Mouse (Mus musculus) C2C12 (cell line): Measurements from ENCODE around the gene Rgs11. TPM values are rescaled to one million over a fixed set of nuclear protein-coding genes. Genes with fewer than 3 reads are reported as not detected.

Source experiments
- H3K27me3 ChIP-seq: one replicate; pipeline ENCODE4 v1.6.1; 2011; ENCODE audit not compliant: control insufficient read depth, insufficient read depth, insufficient read length
- H3K36me3 ChIP-seq: one replicate; pipeline ENCODE4 v1.6.1; 2011; ENCODE audit not compliant: control insufficient read depth, insufficient read depth
- H3K4me3 ChIP-seq: one replicate; pipeline ENCODE4 v1.5.1; 2011; ENCODE audit warnings: mild to moderate bottlenecking, control low read depth; ENCODE audit not compliant: poor library complexity, insufficient read depth, severe bottlenecking
- H3K79me2 ChIP-seq: one replicate; pipeline ENCODE4 v1.6.1; 2011; ENCODE audit not compliant: control insufficient read depth, insufficient read depth
- H3K79me3 ChIP-seq: one replicate; pipeline ENCODE4 v1.6.1; 2011; ENCODE audit warnings: low read depth, control low read depth
- H3ac ChIP-seq: one replicate; pipeline ENCODE3; 2011; ENCODE audit warnings: low read depth; ENCODE audit not compliant: control insufficient read depth, insufficient read length
- CEBPB ChIP-seq: IDR thresholded peaks from one replicate; pipeline ENCODE4 v1.6.1; 2011; ENCODE audit warnings: low read depth, mild to moderate bottlenecking, control low read depth, moderate library complexity
- CTCF ChIP-seq: IDR thresholded peaks from one replicate; pipeline ENCODE4 v1.5.1; 2011; ENCODE audit not compliant: control insufficient read depth, insufficient read depth, insufficient read length
- FOSL1 ChIP-seq: IDR thresholded peaks from one replicate; pipeline ENCODE4 v1.8.0; 2011; ENCODE audit warnings: mild to moderate bottlenecking, low read length; ENCODE audit not compliant: poor library complexity, insufficient read depth, severe bottlenecking
- MAX ChIP-seq: IDR thresholded peaks from one replicate; pipeline ENCODE4 v1.6.1; 2011; ENCODE audit warnings: mild to moderate bottlenecking, control low read depth
- MYOD1 ChIP-seq: IDR thresholded peaks from one replicate; pipeline ENCODE4 v1.6.1; 2011; ENCODE audit warnings: low read depth; ENCODE audit not compliant: control insufficient read depth, insufficient read length
- MYOG ChIP-seq: IDR thresholded peaks from one replicate; pipeline ENCODE4 v1.6.1; 2011; ENCODE audit not compliant: control insufficient read depth, insufficient read length; ENCODE audit errors: extremely low read depth
- USF1 ChIP-seq: IDR thresholded peaks from one replicate; pipeline ENCODE4 v1.6.1; 2011; ENCODE audit warnings: low read depth, mild to moderate bottlenecking, control low read depth, moderate library complexity
- polyA plus RNA-seq: library from polyadenylated mRNA; unstranded; fragments of >200 nt; fragmentation: generic; extraction: Trizol; gene quantifications from one replicate; pipeline ENCODE4 v1.2.1, GENCODE M21; 2012; ENCODE audit warnings: missing spikeins

The Rgs11 gene
- polyA plus RNA-seq, 1 experiment = not detected

DNA sequence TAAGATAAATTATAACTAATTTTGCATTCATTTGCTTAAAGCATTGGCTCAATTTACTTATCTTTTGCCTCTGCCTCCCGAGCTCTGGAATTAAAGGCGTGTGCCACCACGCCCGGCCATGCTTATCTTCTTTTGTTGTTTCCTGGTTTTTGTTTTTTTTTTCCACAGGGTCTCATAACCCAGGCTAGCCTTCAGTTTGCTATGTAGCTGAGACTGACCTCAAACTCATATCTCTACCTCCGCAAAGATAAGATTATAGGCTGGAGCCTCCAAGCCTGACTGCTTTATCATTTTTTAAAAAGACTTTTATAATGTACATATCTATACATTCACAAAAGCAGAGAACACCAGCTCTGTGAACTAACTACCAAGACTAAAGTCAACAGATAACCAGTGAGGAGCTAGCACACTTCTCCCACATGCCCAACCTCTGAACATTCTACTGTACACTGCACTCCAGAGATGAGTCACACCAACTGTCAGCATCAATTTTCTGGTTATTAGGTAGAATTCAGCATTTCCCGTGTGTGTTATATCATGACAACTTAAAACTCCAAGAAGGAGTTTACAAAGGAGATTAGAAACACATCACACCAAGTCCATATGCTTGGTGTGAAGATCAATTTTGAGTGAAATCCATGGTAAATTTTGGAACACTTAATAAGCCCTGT, 37.5 kb downstream of the Rgs11 start:
- Histone ChIP-seq H3K79me2 (peaks cover 22% of the 10 kb centered on the region), H3K79me3 (peaks cover 3% of the 10 kb centered on the region), H3K27me3 (no peaks in the 10 kb centered on the region), H3K36me3 (no peaks in the 10 kb centered on the region), H3K4me3 (no peak overlapping the region), H3ac (no peak overlapping the region)
- TF ChIP-seq CEBPB (no peak), MYOD1 (peak; percentile 59)

GRCm38 (mm10) chr17:26240990-26241389, 38.2 kb downstream of the Rgs11 start:
- peaks cover 3% of the 10 kb centered on the region for H3K79me3 ChIP-seq
- H3K27me3 ChIP-seq = no peaks in the 10 kb centered on the region
- peaks cover 22% of the 10 kb centered on the region for H3K79me2 ChIP-seq
- TF ChIP-seq MAX (no peak), USF1 (no peak), FOSL1 (no peak), MYOD1 (no peak), CEBPB (no peak)
- peak overlapping the region; percentile 45 for H3ac ChIP-seq
- no peaks in the 10 kb centered on the region for H3K36me3 ChIP-seq
- H3K4me3 ChIP-seq = no peak overlapping the region

- H3K79me2 ChIP-seq = peaks cover 11% of the 10 kb centered on the region
- H3K4me3 ChIP-seq = peak overlapping the region; percentile 49
- H3K79me3 ChIP-seq = peaks cover 3% of the 10 kb centered on the region
- peaks cover 3% of the 10 kb centered on the region for H3K27me3 ChIP-seq
- no peak for TF ChIP-seq FOSL1
- TF ChIP-seq CEBPB = no peak
- no peak for TF ChIP-seq MYOG
- peak; percentile 68 for TF ChIP-seq CTCF
- no peak for TF ChIP-seq MAX
- TF ChIP-seq USF1 = no peak
- no peak for TF ChIP-seq MYOD1
- peak overlapping the region; percentile 68 for H3ac ChIP-seq
- no peaks in the 10 kb centered on the region for H3K36me3 ChIP-seq
Measured at GRCm38 (mm10) chr17:26243471-26244100, 40.8 kb downstream of the Rgs11 start.

- peak within 1 kb of the TSS; percentile 68 for H3ac ChIP-seq
- no peak for TF ChIP-seq CTCF
- peak; percentile 45 for TF ChIP-seq CEBPB
- peak within 1 kb of the TSS; percentile 49 for H3K4me3 ChIP-seq
- peaks cover 3% of the 10 kb centered on the region for H3K79me3 ChIP-seq
- H3K36me3 ChIP-seq = no peaks in the 10 kb centered on the region
- H3K79me2 ChIP-seq = peaks cover 11% of the 10 kb centered on the region
- peaks cover 3% of the 10 kb centered on the region for H3K27me3 ChIP-seq
Measured at GRCm38 (mm10) chr17:26244101-26244841, 41.5 kb downstream of the Rgs11 start, which contains the start of gene Fam234a. TSS of gene Fam234a (minus strand) at chr17:26244242.

DNA sequence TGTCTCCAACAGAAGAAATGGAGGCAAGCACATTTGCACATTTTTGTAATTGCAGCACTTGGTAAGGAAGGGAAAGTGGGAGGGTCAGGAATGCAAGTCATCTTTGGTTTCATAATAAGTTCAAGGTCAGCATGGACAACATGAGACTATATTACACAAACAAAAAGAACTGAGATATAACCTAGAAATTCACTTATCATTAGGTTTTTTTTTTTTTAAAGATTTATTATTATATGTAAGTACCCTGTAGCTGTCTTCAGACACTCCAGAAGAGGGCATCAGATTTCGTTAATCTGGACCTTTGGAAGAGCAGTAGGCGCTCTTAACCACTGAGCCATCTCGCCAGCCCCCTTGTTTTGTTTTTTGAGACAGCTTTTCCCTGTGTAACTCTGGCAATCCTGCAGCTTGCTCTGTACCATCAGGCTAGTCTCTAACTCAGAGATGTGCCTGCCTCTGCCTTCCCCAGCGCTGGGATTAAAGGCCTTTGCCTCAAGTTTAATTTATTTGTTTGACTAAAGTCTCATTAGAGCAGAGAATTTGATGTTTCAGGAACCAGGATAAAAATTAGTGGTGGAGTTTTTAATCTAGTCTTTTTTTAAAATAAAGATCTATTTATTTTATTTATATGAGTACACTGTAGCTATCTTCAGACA, 49.3 kb downstream of the Rgs11 start:
- peaks cover 26% of the 10 kb centered on the region for H3K36me3 ChIP-seq
- no peak overlapping the region for H3ac ChIP-seq
- TF ChIP-seq USF1 (no peak), CEBPB (no peak), MAX (no peak), CTCF (no peak), FOSL1 (no peak), MYOG (no peak)
- H3K4me3 ChIP-seq = no peak overlapping the region
- H3K79me3 ChIP-seq = peaks cover 38% of the 10 kb centered on the region
- H3K27me3 ChIP-seq = peaks cover 3% of the 10 kb centered on the region
- H3K79me2 ChIP-seq = peaks cover 44% of the 10 kb centered on the region
